Mouse (Mus musculus) midbrain, embryonic 14.5 days (tissue): ENCODE measurements around the gene Vill. TPM values are rescaled to one million over a fixed set of nuclear protein-coding genes. Genes with fewer than 3 reads are reported as not detected.
A peak's percentile ranks its signal among the peaks of the same experiment; 100 is the strongest.

Source experiments
- ATAC-seq: fragments of 200-750 bp; cut with Nextera tagmentation; 2 replicates; pipeline ENCODE4 v1.8.0; 2017; ENCODE audit warnings: moderate number of reproducible peaks, moderate library complexity; ENCODE audit not compliant: low FRiP score, low TSS enrichment
- DNase-seq: peaks from one replicate; pipeline ENCODE4 v3.0.0-alpha.2; 2015
- H3K27ac ChIP-seq: fragments of 300-500 bp; sonication (generic); replicated peaks from 2 replicates; pipeline ENCODE4 v1.5.1; 2014; ENCODE audit warnings: mild to moderate bottlenecking, low read depth, low read length, moderate library complexity
- H3K27me3 ChIP-seq: fragments of 300-500 bp; sonication (generic); 2 replicates; pipeline ENCODE4 v1.6.1; 2014; ENCODE audit warnings: low read length, control low read depth, mixed read lengths; ENCODE audit not compliant: control insufficient read depth, insufficient read depth
- H3K36me3 ChIP-seq: fragments of 300-500 bp; sonication (generic); 2 replicates; pipeline ENCODE4 v1.6.1; 2014; ENCODE audit warnings: low read length, control low read depth; ENCODE audit not compliant: control insufficient read depth, insufficient read depth
- H3K4me1 ChIP-seq: fragments of 300-500 bp; sonication (generic); 2 replicates; pipeline ENCODE4 v1.6.1; 2014; ENCODE audit warnings: mild to moderate bottlenecking, antibody characterized with exemption, low read length, control low read depth; ENCODE audit not compliant: control insufficient read depth, insufficient read depth
- H3K4me2 ChIP-seq: fragments of 300-500 bp; sonication (generic); 2 replicates; pipeline ENCODE4 v1.6.1; 2014; ENCODE audit warnings: mild to moderate bottlenecking, low read length, moderate library complexity
- H3K4me3 ChIP-seq: fragments of 300-500 bp; sonication (generic); replicated peaks from 2 replicates; pipeline ENCODE4 v1.5.1; 2014; ENCODE audit warnings: low read depth, low read length
- H3K9ac ChIP-seq: fragments of 300-500 bp; sonication (generic); replicated peaks from 2 replicates; pipeline ENCODE4 v1.6.1; 2014; ENCODE audit warnings: mild to moderate bottlenecking, low read length, moderate library complexity
- H3K9me3 ChIP-seq: fragments of 300-500 bp; sonication (generic); 2 replicates; pipeline ENCODE4 v1.6.1; 2016; ENCODE audit warnings: low read length, control low read depth, mixed read lengths; ENCODE audit not compliant: control insufficient read depth
- WGBS: fragments of 180-500 bp; shearing (Covaris S2); extraction: QIAGEN DNeasy Blood & Tissue Kit; methylation state at CpG from one replicate; pipeline ENCODE4 v1.1.7; 2014; 5-methylcytosine and 5-hydroxymethylcytosine counted together
- polyA plus RNA-seq: library from polyadenylated mRNA; unstranded; fragments of >200 nt; fragmentation: Nextera tagmentation; extraction: Ambion mirVana; gene quantifications from 2 replicates; pipeline ENCODE4 v1.2.1, GENCODE M21; 2014

Gene Vill
- polyA plus RNA-seq, 1 experiment from 2014 or later, result 2.6 TPM

DNA sequence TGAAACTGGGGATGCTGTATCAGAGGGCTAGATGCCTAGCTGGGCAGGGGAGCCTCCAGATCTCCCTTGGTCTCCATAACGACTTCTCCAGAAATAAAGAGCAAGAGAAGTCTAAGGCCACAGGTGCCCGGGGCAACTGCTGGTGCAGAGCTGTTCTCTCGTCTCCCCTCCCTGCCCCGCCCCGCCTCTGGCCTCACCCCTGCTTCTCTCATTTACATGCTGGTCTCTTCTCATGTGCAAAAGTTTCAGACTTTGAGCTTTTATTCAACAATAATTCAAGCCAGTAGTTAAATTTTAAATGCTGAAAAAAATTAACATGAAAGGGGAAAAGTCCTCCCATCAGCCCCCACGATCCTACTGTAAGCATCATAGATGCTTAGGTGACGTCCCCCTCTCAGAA lies 30.8 kb upstream of the Vill start:
- 74% methylated on average over 7 of the region's 7 CpGs for WGBS
- ATAC-seq (no peak), DNase-seq (no peak)
- H3K27ac ChIP-seq, result no peak overlapping the region
- no peak overlapping the region for H3K9ac ChIP-seq
- H3K36me3 ChIP-seq, result 0 out of 2 replicates have a peak, but pooled peaks cover 6% of the 10 kb centered on the region
- H3K4me2 ChIP-seq, result no peak overlapping the region
- no peaks in the 10 kb centered on the region for H3K9me3 ChIP-seq
- H3K4me1 ChIP-seq, result no peaks in the 10 kb centered on the region
- H3K4me3 ChIP-seq, result no peak overlapping the region
- no peaks in the 10 kb centered on the region for H3K27me3 ChIP-seq

- no peaks in the 10 kb centered on the region for H3K4me1 ChIP-seq
- H3K27me3 ChIP-seq, result no peaks in the 10 kb centered on the region
- H3K4me3 ChIP-seq, result no peak overlapping the region
- H3K9me3 ChIP-seq, result no peaks in the 10 kb centered on the region
- H3K4me2 ChIP-seq, result no peak overlapping the region
- no peak overlapping the region for H3K27ac ChIP-seq
- no peak overlapping the region for H3K9ac ChIP-seq
- ATAC-seq (no peak), DNase-seq (no peak)
- WGBS, result 79% methylated on average over 6 of the region's 6 CpGs
- no peaks in the 10 kb centered on the region for H3K36me3 ChIP-seq
Measured at GRCm38 (mm10) chr9:119025263-119025662, 27.3 kb upstream of the Vill start.

DNA sequence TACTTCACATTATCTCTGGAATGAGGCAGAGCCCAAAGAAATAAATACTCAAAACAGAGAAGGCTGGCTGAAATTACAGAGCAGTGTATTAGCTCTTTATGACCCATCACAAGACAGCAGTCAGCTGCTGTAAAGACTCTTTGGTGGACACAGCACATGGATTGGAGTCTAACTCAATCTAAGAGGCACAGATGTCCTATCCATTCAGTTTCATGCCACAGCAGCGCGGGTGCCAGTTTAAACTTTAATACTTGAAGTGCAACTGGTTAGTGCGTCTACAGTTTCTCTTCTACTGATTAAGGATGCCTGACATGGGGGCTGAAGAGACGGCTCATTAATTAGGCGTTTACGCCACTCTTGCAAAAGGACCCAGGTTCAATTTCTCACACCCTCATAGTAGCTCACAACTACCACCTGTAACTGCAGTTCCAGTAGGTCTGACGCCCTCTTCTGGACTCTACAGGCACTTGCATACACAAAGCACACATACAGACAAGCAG lies 26.7 kb upstream of the Vill start:
- Histone ChIP-seq H3K4me2 (no peak overlapping the region), H3K4me3 (no peak overlapping the region), H3K4me1 (no peaks in the 10 kb centered on the region), H3K27me3 (no peaks in the 10 kb centered on the region), H3K9me3 (no peaks in the 10 kb centered on the region), H3K27ac (no peak overlapping the region), H3K36me3 (no peaks in the 10 kb centered on the region), H3K9ac (no peak overlapping the region)
- no peak for DNase-seq
- ATAC-seq, result no peak
- WGBS, result 90% methylated on average over 7 of the region's 7 CpGs

GRCm38 (mm10) chr9:119027337-119027736 lies 25.2 kb upstream of the Vill start:
- DNase-seq (no peak), ATAC-seq (no peak)
- H3K27ac ChIP-seq, result no peak overlapping the region
- 88% methylated on average over 7 of the region's 7 CpGs for whole genome bisulfite sequencing
- H3K4me2 ChIP-seq, result no peak overlapping the region
- H3K4me3 ChIP-seq, result no peak overlapping the region
- H3K9ac ChIP-seq, result no peak overlapping the region
- no peaks in the 10 kb centered on the region for H3K27me3 ChIP-seq
- no peaks in the 10 kb centered on the region for H3K36me3 ChIP-seq
- H3K9me3 ChIP-seq, result no peaks in the 10 kb centered on the region
- peaks cover 4% of the 10 kb centered on the region; the same call in 1 of the 2 replicates for H3K4me1 ChIP-seq

GRCm38 (mm10) chr9:119028226-119029195 lies 24.1 kb upstream of the Vill start:
- no peak overlapping the region for H3K4me2 ChIP-seq
- no peak overlapping the region for H3K4me3 ChIP-seq
- ATAC-seq (no peak), DNase-seq (no peak)
- H3K27me3 ChIP-seq, result no peaks in the 10 kb centered on the region
- H3K4me1 ChIP-seq, result peaks cover 16% of the 10 kb centered on the region
- no peak overlapping the region for H3K27ac ChIP-seq
- no peaks in the 10 kb centered on the region for H3K36me3 ChIP-seq
- H3K9ac ChIP-seq, result no peak overlapping the region
- no peaks in the 10 kb centered on the region for H3K9me3 ChIP-seq
- WGBS, result 96% methylated on average over 27 of the region's 27 CpGs

DNA sequence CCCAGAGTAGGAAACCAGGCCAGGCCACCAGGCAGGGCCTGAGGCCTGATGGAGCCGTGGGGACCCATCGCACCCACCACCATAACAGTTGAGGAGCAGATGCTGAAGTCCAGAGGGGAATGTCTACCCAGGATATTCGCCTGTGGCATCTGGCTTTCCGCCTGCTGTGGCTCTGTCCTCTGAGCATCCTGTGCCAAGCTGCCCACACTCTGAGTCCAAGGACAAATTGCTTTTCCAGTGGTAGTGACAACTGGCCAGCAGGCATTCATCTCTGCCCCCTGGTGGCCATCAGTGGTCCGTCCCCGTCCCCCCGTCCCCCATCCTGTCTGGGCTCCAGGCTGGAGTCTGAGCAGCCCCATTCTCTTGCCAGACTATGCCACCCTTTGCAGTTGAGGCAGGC lies 23.0 kb upstream of the Vill start:
- DNase-seq (peak; percentile 69), ATAC-seq (no peak)
- no peak overlapping the region for H3K9ac ChIP-seq
- H3K27ac ChIP-seq, result no peak overlapping the region
- 56% methylated on average over 7 of the region's 7 CpGs for WGBS
- no peak overlapping the region for H3K4me2 ChIP-seq
- H3K36me3 ChIP-seq, result no peaks in the 10 kb centered on the region
- H3K9me3 ChIP-seq, result no peaks in the 10 kb centered on the region
- no peaks in the 10 kb centered on the region for H3K27me3 ChIP-seq
- peaks cover 26% of the 10 kb centered on the region for H3K4me1 ChIP-seq
- no peak overlapping the region for H3K4me3 ChIP-seq

- Histone ChIP-seq H3K27ac (no peak overlapping the region), H3K27me3 (no peaks in the 10 kb centered on the region), H3K9me3 (no peaks in the 10 kb centered on the region), H3K4me1 (peaks cover 28% of the 10 kb centered on the region), H3K9ac (no peak overlapping the region), H3K4me2 (no peak overlapping the region), H3K4me3 (no peak overlapping the region), H3K36me3 (no peaks in the 10 kb centered on the region)
- ATAC-seq (no peak), DNase-seq (no peak)
- WGBS, result 92% methylated on average over 4 of the region's 4 CpGs
Measured at GRCm38 (mm10) chr9:119031038-119031437, 21.5 kb upstream of the Vill start.

DNA sequence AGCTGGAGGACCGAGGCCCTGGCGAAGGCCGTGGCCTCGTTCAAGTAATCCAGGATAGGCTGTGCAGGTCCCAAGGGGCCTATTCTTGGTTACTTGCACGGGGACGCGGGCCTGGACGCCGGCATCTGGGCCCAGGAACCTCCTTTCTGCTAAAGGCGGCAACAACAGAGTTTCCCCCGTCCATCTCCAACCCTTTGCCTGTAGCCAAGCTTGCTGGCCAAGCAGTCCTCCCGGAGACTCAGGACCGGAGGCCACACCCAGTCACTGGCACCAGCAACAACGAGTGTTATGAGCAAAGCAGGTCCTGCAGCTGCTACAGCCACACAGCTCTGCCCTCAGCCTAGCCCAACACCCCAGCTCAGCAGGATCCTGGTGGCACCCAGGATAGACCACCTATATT lies 20.8 kb upstream of the Vill start:
- ATAC-seq (no peak), DNase-seq (no peak)
- Histone ChIP-seq H3K36me3 (no peaks in the 10 kb centered on the region), H3K27ac (no peak overlapping the region), H3K9me3 (no peaks in the 10 kb centered on the region), H3K4me2 (no peak overlapping the region), H3K27me3 (no peaks in the 10 kb centered on the region), H3K4me1 (peaks cover 28% of the 10 kb centered on the region), H3K4me3 (no peak overlapping the region), H3K9ac (no peak overlapping the region)
- 82% methylated on average over 14 of the region's 14 CpGs for WGBS

DNA sequence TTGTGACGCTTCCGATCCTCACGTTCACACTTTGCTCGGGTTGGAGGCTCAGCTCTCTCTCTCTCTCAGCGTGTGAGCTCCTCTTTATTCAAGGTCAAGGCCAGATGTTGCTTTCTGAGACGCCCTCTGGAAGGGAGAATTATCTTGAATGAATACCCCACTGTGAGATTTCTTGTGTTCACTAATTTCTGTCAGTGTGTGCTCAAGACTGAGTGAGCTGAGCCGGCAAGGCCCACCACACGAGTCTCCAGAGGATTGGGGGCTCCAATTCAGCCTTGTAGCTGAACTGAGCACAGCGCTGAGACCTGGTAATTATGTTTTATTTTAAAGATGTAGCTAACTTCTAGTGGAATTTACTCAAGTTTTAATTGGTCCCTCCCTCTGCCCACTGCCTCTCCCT lies 20.0 kb upstream of the Vill start:
- Histone ChIP-seq H3K9me3 (no peaks in the 10 kb centered on the region), H3K9ac (no peak overlapping the region), H3K36me3 (no peaks in the 10 kb centered on the region), H3K4me2 (no peak overlapping the region), H3K27ac (no peak overlapping the region; the same call in 1 of the 2 replicates), H3K4me1 (peaks cover 28% of the 10 kb centered on the region), H3K4me3 (no peak overlapping the region), H3K27me3 (no peaks in the 10 kb centered on the region)
- DNase-seq (peak; percentile 38), ATAC-seq (no peak)
- 27% methylated on average over 9 of the region's 9 CpGs for WGBS
